Mouse (Mus musculus) ovary, postnatal 14 days (tissue): ENCODE measurements around the gene Crhbp.

Source experiments
- DNase-seq: peaks from one replicate; pipeline ENCODE4 v3.0.0; 2022; ENCODE audit warnings: low spot score

Crhbp gene

GRCm38 (mm10) chr13:95444824-95445223 lies at the start of gene Crhbp:
Crhbp (minus strand) TSS chr13:95444924.
- no peak for DNase-seq

GRCm38 (mm10) chr13:95493296-95493695 lies 48.6 kb upstream of the Crhbp start:
- DNase-seq: no peak

GRCm38 (mm10) chr13:95491327-95491726 lies 46.6 kb upstream of the Crhbp start:
- no peak for DNase-seq

- DNase-seq: no peak
Observed at GRCm38 (mm10) chr13:95484664-95485063, 39.9 kb upstream of the Crhbp start.

- peak; percentile 76 for DNase-seq
Observed at GRCm38 (mm10) chr13:95481428-95481827, 36.7 kb upstream of the Crhbp start.

- DNase-seq: no peak
Observed at GRCm38 (mm10) chr13:95478671-95479413, 34.1 kb upstream of the Crhbp start, which contains the start of gene S100z. S100z (minus strand) TSS chr13:95478721.

- DNase-seq: no peak
Observed at GRCm38 (mm10) chr13:95477173-95477572, 32.4 kb upstream of the Crhbp start.

GRCm38 (mm10) chr13:95475124-95475523 lies 30.4 kb upstream of the Crhbp start:
- no peak for DNase-seq

GRCm38 (mm10) chr13:95474294-95474693 lies 29.6 kb upstream of the Crhbp start:
- DNase-seq: no peak

- no peak for DNase-seq
Observed at GRCm38 (mm10) chr13:95470970-95471369, 26.2 kb upstream of the Crhbp start.

GRCm38 (mm10) chr13:95451529-95451928 lies 6.8 kb upstream of the Crhbp start:
- no peak for DNase-seq

GRCm38 (mm10) chr13:95450636-95451210 lies 6.0 kb upstream of the Crhbp start:
- DNase-seq: no peak

- DNase-seq: no peak
Observed at GRCm38 (mm10) chr13:95449730-95450129, 5.0 kb upstream of the Crhbp start.

GRCm38 (mm10) chr13:95444291-95444690 lies 433 bp downstream of the Crhbp start:
- DNase-seq: no peak

- DNase-seq: peak; percentile 6
Observed at GRCm38 (mm10) chr13:95443376-95444233, 1.1 kb downstream of the Crhbp start.

- DNase-seq: no peak
Observed at GRCm38 (mm10) chr13:95442901-95443300, 1.8 kb downstream of the Crhbp start.

GRCm38 (mm10) chr13:95439569-95439968 lies 5.2 kb downstream of the Crhbp start:
- no peak for DNase-seq

GRCm38 (mm10) chr13:95431760-95432159 lies 13.0 kb downstream of the Crhbp start:
- no peak for DNase-seq

- DNase-seq: no peak
Observed at GRCm38 (mm10) chr13:95427499-95427898, 17.2 kb downstream of the Crhbp start.

GRCm38 (mm10) chr13:95426421-95426820 lies 18.3 kb downstream of the Crhbp start:
- DNase-seq: no peak

- no peak for DNase-seq
Observed at GRCm38 (mm10) chr13:95425484-95425883, 19.2 kb downstream of the Crhbp start.

- no peak for DNase-seq
Observed at GRCm38 (mm10) chr13:95424932-95425331, 19.8 kb downstream of the Crhbp start.
